Comparison of ENCODE assay signal across 8 mouse cellular contexts in genomic region chr19:8989066-8989566, GRCm38 (mm10). TPM values are rescaled to one million over a fixed set of nuclear protein-coding genes. Genes with fewer than 3 reads are reported as not detected.
DNase-seq lines count a peak whose midpoint lies in the region; ATAC-seq and TF ChIP-seq lines count a peak whose summit lies in the region.

Gene Ahnak (plus strand): TSS chr19:8989284.

- no peak for ATAC-seq in common myeloid progenitor, adult 5-6 weeks (replicated peaks; ENCODE audit: low read depth, poor library complexity, severe bottlenecking)
- ATAC-seq in granulocyte monocyte progenitor cell, adult 5-6 weeks (replicated peaks; ENCODE audit: poor library complexity, severe bottlenecking) = peak; percentile 17
- ATAC-seq in intestine, postnatal 0 days = peak; percentile 78
- ATAC-seq in limb, embryonic 15.5 days (ENCODE audit: insufficient number of reproducible peaks, low FRiP score, low TSS enrichment, low read depth) = peak; percentile 56

- DNase-seq in layer of hippocampus, adult 18-20 months (ENCODE audit: low spot score in 2 of 2) = no peak
- no peak for DNase-seq in layer of hippocampus, adult 9-10 months (ENCODE audit: low spot score)
- DNase-seq in monocyte, adult 2 months (ENCODE audit: low read depth in 1 of 2, low spot score in 2 of 2) = peak; percentile 62 to 76
- peak; percentile 87 for DNase-seq in urinary bladder, postnatal 14 days (ENCODE audit: low spot score)

- H3K27ac ChIP-seq in intestine, postnatal 0 days (ENCODE audit: low read depth, low read length) = peak within 1 kb of the TSS; percentile 96
- peak within 1 kb of the TSS; percentile 99 for H3K27ac ChIP-seq in limb, embryonic 15.5 days

- H3K27me3 ChIP-seq in intestine, postnatal 0 days (replicated peaks; ENCODE audit: control insufficient read depth, insufficient read depth, low read length) = no peaks in the 10 kb centered on the region
- H3K27me3 ChIP-seq in limb, embryonic 15.5 days = no peaks in the 10 kb centered on the region

- peaks cover 21% of the 10 kb centered on the region; the same call in 1 of the 2 replicates for H3K4me1 ChIP-seq in intestine, postnatal 0 days (replicated peaks; ENCODE audit: control insufficient read depth, insufficient read depth, low read length)
- H3K4me1 ChIP-seq in limb, embryonic 15.5 days = peaks cover 68% of the 10 kb centered on the region

- no peaks in the 10 kb centered on the region for H3K9me3 ChIP-seq in intestine, postnatal 0 days (ENCODE audit: control insufficient read depth)
- H3K9me3 ChIP-seq in limb, embryonic 15.5 days = no peaks in the 10 kb centered on the region

- no peaks in the 10 kb centered on the region for H3K36me3 ChIP-seq in intestine, postnatal 0 days (ENCODE audit: control insufficient read depth, insufficient read depth)
- H3K36me3 ChIP-seq in limb, embryonic 15.5 days = 0 out of 2 replicates have a peak, but pooled peaks cover 2% of the 10 kb centered on the region

- no peak for TF ChIP-seq CTCF in intestine, postnatal 0 days (IDR thresholded peaks at IDR 0.05; ENCODE audit: low read depth)

- H3K4me2 ChIP-seq in intestine, postnatal 0 days (replicated peaks; ENCODE audit: low read depth) = peak within 1 kb of the TSS; percentile 87
- H3K4me2 ChIP-seq in limb, embryonic 15.5 days = peak within 1 kb of the TSS; percentile 70

- H3K4me3 ChIP-seq in intestine, postnatal 0 days (ENCODE audit: low read depth, low read length) = peak within 1 kb of the TSS; percentile 78
- peak within 1 kb of the TSS; percentile 85 for H3K4me3 ChIP-seq in limb, embryonic 15.5 days

- H3K9ac ChIP-seq in intestine, postnatal 0 days (ENCODE audit: low read depth, low read length) = peak within 1 kb of the TSS; percentile 92
- peak within 1 kb of the TSS; percentile 89 for H3K9ac ChIP-seq in limb, embryonic 15.5 days

- 0% methylated on average over 34 of the region's 42 CpGs for WGBS in intestine, postnatal 0 days
- under 1% methylated on average over 42 of the region's 42 CpGs for WGBS in limb, embryonic 15.5 days

RNA-seq across cellular contexts. Expression of gene Ahnak, which starts in this region (rescaled TPM):
- 10 to 100 TPM; 18.1 to 19.9 TPM for total RNA-seq in layer of hippocampus, adult 18-20 months (2021)
- 14.1 and 14.9 TPM in 2 replicates for total RNA-seq in common myeloid progenitor, adult 5-6 weeks (2017)
- total RNA-seq in granulocyte monocyte progenitor cell, adult 5-6 weeks (2014; fragmentation: Nextera tagmentation) = 5.8 and 12.1 TPM in 2 replicates
- 14.1 and 14.8 TPM in 2 replicates for total RNA-seq in granulocyte monocyte progenitor cell, adult 5-6 weeks (2017)
- 26.2 and 30.1 TPM in 2 replicates for polyA plus RNA-seq in intestine, postnatal 0 days (2015; fragmentation: Nextera tagmentation; extraction: Ambion mirVana)
- 96.4 and 104 TPM in 2 replicates for polyA plus RNA-seq in limb, embryonic 15.5 days (2015; fragmentation: Nextera tagmentation; extraction: Ambion mirVana)

Comparison
In these comparisons a context has a peak if more than half of its experiments do, and no peak if none do; other contexts are left out.
1. DNase-seq: peak in monocyte, adult 2 months (2 of 2) and urinary bladder, postnatal 14 days (single experiment); none in layer of hippocampus, adult 18-20 months (0 of 2) and layer of hippocampus, adult 9-10 months (single experiment).